Mouse (Mus musculus) monocyte, adult 5-6 weeks (primary cell): ENCODE results near the gene Sephs1. TPM values are rescaled to one million over a fixed set of nuclear protein-coding genes. Genes with fewer than 3 reads are reported as not detected.

Experiments used
- ATAC-seq: fragments of 153-309, 156-312 bp; replicated peaks from 2 replicates; pipeline ENCODE4 v1.8.0; 2017; ENCODE audit warnings: mild to moderate bottlenecking; ENCODE audit not compliant: low TSS enrichment, insufficient number of reproducible peaks, severe bottlenecking, poor library complexity, low FRiP score
- total RNA-seq: library from RNA; stranded (forward); fragments of 200-1000, 200-491, 200-594 nt; gene quantifications from 3 replicates; pipeline ENCODE4 v1.2.3, GENCODE M21; 2017

Sephs1 gene
- total RNA-seq: 15.1 to 23.1 TPM (median 21.2 TPM) in 3 replicates

- 0 out of 2 replicates have a peak, but pooled peaks have one; percentile 34 for ATAC-seq
These were observed at the start of gene Sephs1 for GRCm38 (mm10) chr2:4881350-4882248. Gene Sephs1, plus strand, starts transcription at chr2:4881564.

GRCm38 (mm10) chr2:4832166-4832565 is 49.2 kb upstream of the Sephs1 start:
- no peak for ATAC-seq

DNA sequence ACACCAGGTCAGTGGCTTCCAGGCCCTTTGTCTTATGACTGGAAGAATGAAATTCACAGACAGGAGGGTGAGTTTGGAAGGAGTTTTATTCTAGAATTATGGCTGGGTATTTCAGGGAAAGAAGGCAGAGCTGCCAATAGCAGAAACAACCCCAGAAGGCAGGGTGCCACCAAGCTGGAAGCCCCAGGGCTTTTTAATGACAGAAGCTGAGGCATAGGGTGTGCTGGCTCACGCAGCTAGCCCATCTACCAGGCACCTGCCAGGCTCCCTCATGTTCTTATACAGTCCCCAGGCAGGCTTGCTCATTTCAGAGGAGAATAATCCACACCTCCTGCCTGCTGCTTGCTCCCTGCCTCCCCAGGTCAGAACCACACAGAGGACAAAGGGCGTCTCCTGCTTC is 31.9 kb upstream of the Sephs1 start:
- no peak for ATAC-seq

GRCm38 (mm10) chr2:4857186-4857585 is 24.2 kb upstream of the Sephs1 start:
- no peak for ATAC-seq

GRCm38 (mm10) chr2:4858161-4858560 is 23.2 kb upstream of the Sephs1 start:
- ATAC-seq: no peak

GRCm38 (mm10) chr2:4864008-4864816 is 17.2 kb upstream of the Sephs1 start:
- peak; percentile 61; the same call in 1 of the 2 replicates for ATAC-seq

GRCm38 (mm10) chr2:4864817-4865296 is 16.5 kb upstream of the Sephs1 start:
- no peak for ATAC-seq

- no peak for ATAC-seq
These were observed 13.2 kb upstream of the Sephs1 start for GRCm38 (mm10) chr2:4868028-4868725.

GRCm38 (mm10) chr2:4872740-4873139 is 8.6 kb upstream of the Sephs1 start:
- 0 out of 2 replicates have a peak, but pooled peaks have one; percentile 36 for ATAC-seq

DNA sequence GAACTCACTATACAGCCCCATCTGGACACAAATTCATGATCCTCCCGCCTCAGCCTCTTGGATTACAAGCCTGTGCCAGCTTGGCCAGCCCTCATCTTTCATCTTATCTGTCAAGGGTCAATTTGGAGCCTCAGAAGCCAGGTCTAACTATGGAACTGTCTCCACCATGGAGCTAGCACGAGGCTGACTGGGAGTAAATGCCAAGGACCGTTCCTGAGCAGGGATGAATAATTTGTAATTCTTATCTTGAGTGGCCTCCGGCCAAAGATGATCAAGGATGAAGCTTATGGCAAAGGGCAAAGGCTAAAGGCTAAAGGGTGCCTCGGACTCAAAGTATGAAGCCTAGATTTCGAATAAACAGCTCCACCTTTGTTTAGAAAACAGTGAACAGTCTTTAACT is 8.0 kb upstream of the Sephs1 start:
- ATAC-seq: no peak

GRCm38 (mm10) chr2:4875090-4875489 is 6.3 kb upstream of the Sephs1 start:
- no peak for ATAC-seq

- ATAC-seq: no peak
These were observed 5.2 kb upstream of the Sephs1 start for GRCm38 (mm10) chr2:4876131-4876530.

DNA sequence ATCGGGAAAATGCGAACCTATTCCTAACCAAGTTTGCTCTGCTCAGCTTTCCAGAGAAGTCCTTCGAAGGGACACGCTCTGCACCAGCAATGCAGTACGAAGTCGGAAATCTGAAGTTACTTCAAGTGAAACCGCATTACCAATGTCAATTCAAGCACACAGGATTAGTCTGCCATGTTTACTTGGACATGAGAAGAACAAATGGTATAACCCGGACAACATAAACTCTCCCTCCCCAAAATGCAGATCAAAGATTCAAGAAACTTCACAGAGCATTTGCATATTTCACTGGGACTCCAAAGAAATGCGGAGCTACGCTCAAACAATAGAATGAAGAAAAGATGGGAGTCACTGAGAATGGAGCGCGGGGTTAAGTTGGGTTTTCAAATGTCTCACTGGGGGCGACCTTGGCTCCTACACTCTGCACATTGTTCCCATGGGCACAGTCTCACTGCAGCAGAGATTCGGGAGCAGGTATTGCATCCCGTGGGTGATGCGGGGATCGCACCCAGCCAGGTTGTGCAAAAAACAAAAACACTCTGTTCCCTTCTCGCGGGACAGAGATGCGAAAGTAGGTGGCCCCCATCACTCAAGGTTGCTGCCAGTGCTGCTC is 521 bp upstream of the Sephs1 start:
- ATAC-seq: no peak

GRCm38 (mm10) chr2:4882249-4882791 is 956 bp downstream of the Sephs1 start:
- no peak for ATAC-seq

GRCm38 (mm10) chr2:4883009-4883704 is 1.8 kb downstream of the Sephs1 start:
- ATAC-seq: no peak

GRCm38 (mm10) chr2:4886896-4887295 is 5.5 kb downstream of the Sephs1 start:
- no peak for ATAC-seq

DNA sequence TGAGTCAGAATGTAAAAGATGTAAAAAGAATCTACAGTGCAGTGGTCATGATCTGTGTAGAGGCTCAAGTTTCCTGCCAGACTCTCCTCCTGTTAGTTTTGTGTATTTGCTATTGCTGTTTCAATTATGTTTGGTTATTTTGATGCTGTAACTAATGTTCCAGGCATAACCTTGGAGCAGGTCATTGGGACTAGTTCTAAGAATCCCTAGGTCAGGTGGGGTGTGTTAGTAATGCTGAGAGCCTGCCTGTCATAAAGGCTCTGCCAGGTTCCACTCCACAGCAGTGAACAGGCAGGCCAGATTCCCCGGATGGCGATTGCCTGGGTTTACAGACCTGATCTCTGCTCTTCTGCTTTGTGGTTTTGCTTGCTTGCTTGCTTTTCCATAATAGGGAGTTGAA is 14.2 kb downstream of the Sephs1 start:
- ATAC-seq: no peak

DNA sequence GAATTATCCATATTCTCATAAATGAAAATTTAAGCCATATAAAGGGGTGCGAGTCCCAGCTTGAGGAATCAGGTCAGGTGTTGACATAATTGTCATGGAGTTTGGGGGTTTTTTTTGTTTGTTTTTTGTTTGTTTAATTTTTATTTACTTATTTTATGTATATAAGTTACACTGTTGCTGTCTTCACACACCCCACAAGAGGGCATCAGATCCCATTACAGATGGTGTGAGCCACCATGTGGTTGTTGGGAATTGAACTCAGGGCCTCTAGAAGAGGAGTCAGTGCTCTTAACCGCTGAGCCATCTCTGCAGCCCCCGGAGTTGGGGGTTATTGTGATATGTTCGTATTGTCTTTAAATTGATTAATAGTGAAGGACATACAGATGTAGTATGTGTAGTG is 15.6 kb downstream of the Sephs1 start:
- no peak for ATAC-seq
